Mouse (Mus musculus): ENCODE data around the gene Samt1. TPM values are rescaled to one million over a fixed set of nuclear protein-coding genes. Genes with fewer than 3 reads are reported as not detected.
"Not testable (repeated sequence)": the region's sequence is repeated elsewhere in the genome, so short reads cannot be mapped to it uniquely, and the experiment has no call there.

Samt1 gene
- not detected in 2 replicates for polyA plus RNA-seq (2014; fragmentation: Nextera tagmentation; extraction: Ambion mirVana)

DNA sequence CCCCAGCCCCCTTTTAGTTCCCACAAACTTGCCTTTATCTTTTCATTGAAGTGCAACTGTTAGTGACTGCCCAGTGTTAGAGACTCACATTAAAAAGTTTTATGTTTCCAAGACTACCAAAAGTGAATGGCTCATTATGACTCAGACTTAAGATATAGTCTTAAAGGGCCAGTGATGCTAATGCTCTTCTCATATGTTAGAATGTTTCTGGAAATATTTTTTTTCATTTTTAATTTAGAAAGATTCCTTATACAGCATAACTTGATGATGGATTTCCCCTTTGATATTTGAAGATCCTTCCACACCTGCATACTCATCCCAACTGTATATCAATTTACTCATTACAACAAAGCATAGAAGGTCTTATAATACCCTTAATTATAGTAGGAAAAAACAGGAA lies at the start of gene Samt1:
TSS of gene Samt1 (minus strand) at position 101 of the 400 bp plus-strand sequence.
- not testable (repeated sequence) for H3K36me3 ChIP-seq (ENCODE audit: control insufficient read depth, insufficient read depth, low read length); H3K9me3 ChIP-seq (replicated peaks; ENCODE audit: control insufficient read depth, low read length); H3K4me2 ChIP-seq; H3K9ac ChIP-seq (ENCODE audit: low read depth, low read length); H3K27ac ChIP-seq (ENCODE audit: low read depth, low read length); H3K27me3 ChIP-seq (ENCODE audit: control insufficient read depth, insufficient read depth, low read length); H3K4me3 ChIP-seq (ENCODE audit: low read depth, low read length); H3K4me1 ChIP-seq (ENCODE audit: control insufficient read depth, insufficient read depth, low read length); ATAC-seq (replicated peaks; ENCODE audit: insufficient number of reproducible peaks, low FRiP score, low TSS enrichment)

DNA sequence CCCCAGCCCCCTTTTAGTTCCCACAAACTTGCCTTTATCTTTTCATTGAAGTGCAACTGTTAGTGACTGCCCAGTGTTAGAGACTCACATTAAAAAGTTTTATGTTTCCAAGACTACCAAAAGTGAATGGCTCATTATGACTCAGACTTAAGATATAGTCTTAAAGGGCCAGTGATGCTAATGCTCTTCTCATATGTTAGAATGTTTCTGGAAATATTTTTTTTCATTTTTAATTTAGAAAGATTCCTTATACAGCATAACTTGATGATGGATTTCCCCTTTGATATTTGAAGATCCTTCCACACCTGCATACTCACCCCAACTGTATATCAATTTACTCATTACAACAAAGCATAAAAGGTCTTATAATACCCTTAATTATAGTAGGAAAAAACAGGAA lies 42.5 kb upstream of the Samt1 start, which contains the start of gene Gm10057:
TSS of gene Gm10057 (minus strand) at position 101 of the 400 bp plus-strand sequence.
- not testable (repeated sequence) for H3K27me3 ChIP-seq (ENCODE audit: control insufficient read depth, insufficient read depth, low read length); H3K9me3 ChIP-seq (replicated peaks; ENCODE audit: control insufficient read depth, low read length); H3K9ac ChIP-seq (ENCODE audit: low read depth, low read length); H3K4me2 ChIP-seq; H3K4me1 ChIP-seq (ENCODE audit: control insufficient read depth, insufficient read depth, low read length); H3K36me3 ChIP-seq (ENCODE audit: control insufficient read depth, insufficient read depth, low read length); H3K4me3 ChIP-seq (ENCODE audit: low read depth, low read length); ATAC-seq (replicated peaks; ENCODE audit: insufficient number of reproducible peaks, low FRiP score, low TSS enrichment); H3K27ac ChIP-seq (ENCODE audit: low read depth, low read length)

DNA sequence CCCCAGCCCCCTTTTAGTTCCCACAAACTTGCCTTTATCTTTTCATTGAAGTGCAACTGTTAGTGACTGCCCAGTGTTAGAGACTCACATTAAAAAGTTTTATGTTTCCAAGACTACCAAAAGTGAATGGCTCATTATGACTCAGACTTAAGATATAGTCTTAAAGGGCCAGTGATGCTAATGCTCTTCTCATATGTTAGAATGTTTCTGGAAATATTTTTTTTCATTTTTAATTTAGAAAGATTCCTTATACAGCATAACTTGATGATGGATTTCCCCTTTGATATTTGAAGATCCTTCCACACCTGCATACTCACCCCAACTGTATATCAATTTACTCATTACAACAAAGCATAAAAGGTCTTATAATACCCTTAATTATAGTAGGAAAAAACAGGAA lies 21.3 kb upstream of the Samt1 start, which contains the start of gene 4921511M17Rik:
TSS of gene 4921511M17Rik (minus strand) at position 101 of the 400 bp plus-strand sequence.
- not testable (repeated sequence) for H3K27me3 ChIP-seq (ENCODE audit: control insufficient read depth, insufficient read depth, low read length); H3K9me3 ChIP-seq (replicated peaks; ENCODE audit: control insufficient read depth, low read length); H3K4me1 ChIP-seq (ENCODE audit: control insufficient read depth, insufficient read depth, low read length); H3K4me2 ChIP-seq; H3K4me3 ChIP-seq (ENCODE audit: low read depth, low read length); ATAC-seq (replicated peaks; ENCODE audit: insufficient number of reproducible peaks, low FRiP score, low TSS enrichment); H3K9ac ChIP-seq (ENCODE audit: low read depth, low read length); H3K27ac ChIP-seq (ENCODE audit: low read depth, low read length); H3K36me3 ChIP-seq (ENCODE audit: control insufficient read depth, insufficient read depth, low read length)

DNA sequence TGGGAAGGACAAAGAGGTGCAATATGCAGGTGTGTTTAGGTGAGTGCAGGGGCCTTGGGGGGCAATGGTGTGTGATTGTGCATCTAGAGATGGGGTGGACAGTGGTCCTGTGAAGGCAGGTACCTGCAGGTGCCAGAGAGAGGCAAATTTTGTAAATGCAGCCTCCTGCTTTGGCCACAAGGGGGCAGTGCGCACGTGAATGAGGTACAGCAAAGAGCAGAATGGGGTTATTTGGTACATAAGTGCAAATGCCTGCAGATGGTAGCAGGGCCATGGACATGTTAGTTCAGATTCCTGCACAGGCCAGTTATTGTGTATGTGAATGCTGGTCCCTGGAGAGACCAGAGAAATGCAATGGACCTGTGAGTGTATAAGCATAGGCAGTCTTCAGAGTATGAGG lies 35.5 kb downstream of the Samt1 start:
- H3K36me3 ChIP-seq (ENCODE audit: control insufficient read depth, insufficient read depth, low read length); H3K27me3 ChIP-seq (ENCODE audit: control insufficient read depth, insufficient read depth, low read length); ATAC-seq (replicated peaks; ENCODE audit: insufficient number of reproducible peaks, low FRiP score, low TSS enrichment); H3K27ac ChIP-seq (ENCODE audit: low read depth, low read length); H3K4me3 ChIP-seq (ENCODE audit: low read depth, low read length); H3K4me2 ChIP-seq; H3K9me3 ChIP-seq (replicated peaks; ENCODE audit: control insufficient read depth, low read length); H3K4me1 ChIP-seq (ENCODE audit: control insufficient read depth, insufficient read depth, low read length); H3K9ac ChIP-seq (ENCODE audit: low read depth, low read length): not testable (repeated sequence)
- WGBS (ENCODE audit: insufficient replicate concordance), result no CpG with 5 or more reads among the region's 2 CpGs

DNA sequence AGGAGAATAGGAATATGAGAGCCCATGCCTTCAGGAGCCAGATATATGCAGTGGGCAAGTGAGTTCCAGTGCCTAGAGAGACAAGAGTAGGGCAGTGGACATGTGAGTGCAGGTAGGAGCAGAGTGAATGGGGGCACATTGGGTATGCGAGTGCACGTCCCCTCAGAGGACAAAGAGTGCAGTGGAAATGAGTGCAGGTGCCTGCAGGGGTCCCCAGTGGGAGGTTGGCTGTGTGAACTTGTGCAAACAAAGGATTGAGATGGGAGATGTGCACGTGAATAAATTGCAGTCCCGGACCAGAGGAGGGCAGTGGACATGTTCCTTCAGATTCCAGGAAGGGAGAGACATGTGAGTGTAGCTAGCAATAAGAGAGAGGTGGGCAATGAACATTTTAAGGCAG lies 36.0 kb downstream of the Samt1 start:
- not testable (repeated sequence) for H3K4me1 ChIP-seq (ENCODE audit: control insufficient read depth, insufficient read depth, low read length); ATAC-seq (replicated peaks; ENCODE audit: insufficient number of reproducible peaks, low FRiP score, low TSS enrichment); H3K36me3 ChIP-seq (ENCODE audit: control insufficient read depth, insufficient read depth, low read length); H3K27ac ChIP-seq (ENCODE audit: low read depth, low read length); H3K4me3 ChIP-seq (ENCODE audit: low read depth, low read length); H3K9me3 ChIP-seq (replicated peaks; ENCODE audit: control insufficient read depth, low read length); H3K27me3 ChIP-seq (ENCODE audit: control insufficient read depth, insufficient read depth, low read length); H3K9ac ChIP-seq (ENCODE audit: low read depth, low read length); H3K4me2 ChIP-seq
- 26% methylated on average over 4 of the region's 4 CpGs for WGBS (ENCODE audit: insufficient replicate concordance)

DNA sequence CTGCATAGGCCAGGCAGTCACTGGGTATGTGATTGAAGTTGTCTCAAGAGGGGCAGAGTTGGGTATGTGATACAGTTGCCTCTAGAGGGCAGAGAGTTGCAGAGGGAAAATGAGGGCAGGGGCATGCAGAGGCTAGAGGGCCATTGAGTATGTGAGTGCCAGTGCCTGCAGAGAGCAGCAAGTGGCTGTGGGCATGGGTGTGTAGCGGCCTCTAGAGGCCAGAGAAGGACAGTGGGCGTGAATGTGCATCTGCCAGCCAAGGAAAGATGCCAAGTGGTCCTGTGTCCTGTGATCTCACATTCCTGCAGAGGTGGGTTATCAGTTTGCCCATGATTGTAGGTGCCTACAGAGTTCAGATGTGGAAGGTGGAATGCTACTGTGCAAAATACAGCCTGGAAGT lies 38.0 kb downstream of the Samt1 start:
- H3K27ac ChIP-seq (ENCODE audit: low read depth, low read length), result no peak overlapping the region
- no peak overlapping the region for H3K4me2 ChIP-seq
- no peak overlapping the region for H3K9ac ChIP-seq (ENCODE audit: low read depth, low read length)
- H3K27me3 ChIP-seq (ENCODE audit: control insufficient read depth, insufficient read depth, low read length), result no peaks in the 10 kb centered on the region
- no peak for ATAC-seq (replicated peaks; ENCODE audit: insufficient number of reproducible peaks, low FRiP score, low TSS enrichment)
- H3K9me3 ChIP-seq (replicated peaks; ENCODE audit: control insufficient read depth, low read length), result no peaks in the 10 kb centered on the region
- H3K4me3 ChIP-seq (ENCODE audit: low read depth, low read length), result no peak overlapping the region
- H3K4me1 ChIP-seq (ENCODE audit: control insufficient read depth, insufficient read depth, low read length), result no peaks in the 10 kb centered on the region
- 7% methylated on average over 2 of the region's 2 CpGs for WGBS (ENCODE audit: insufficient replicate concordance)
- H3K36me3 ChIP-seq (ENCODE audit: control insufficient read depth, insufficient read depth, low read length), result no peaks in the 10 kb centered on the region

DNA sequence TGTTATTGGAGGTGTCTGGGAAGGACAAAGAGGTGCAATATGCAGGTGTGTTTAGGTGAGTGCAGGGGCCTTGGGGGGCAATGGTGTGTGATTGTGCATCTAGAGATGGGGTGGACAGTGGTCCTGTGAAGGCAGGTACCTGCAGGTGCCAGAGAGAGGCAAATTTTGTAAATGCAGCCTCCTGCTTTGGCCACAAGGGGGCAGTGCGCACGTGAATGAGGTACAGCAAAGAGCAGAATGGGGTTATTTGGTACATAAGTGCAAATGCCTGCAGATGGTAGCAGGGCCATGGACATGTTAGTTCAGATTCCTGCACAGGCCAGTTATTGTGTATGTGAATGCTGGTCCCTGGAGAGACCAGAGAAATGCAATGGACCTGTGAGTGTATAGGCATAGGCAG lies 59.6 kb downstream of the Samt1 start:
- H3K9me3 ChIP-seq (replicated peaks; ENCODE audit: control insufficient read depth, low read length); H3K27me3 ChIP-seq (ENCODE audit: control insufficient read depth, insufficient read depth, low read length): not testable (repeated sequence)

More for the DNA sequence above, 59.6 kb downstream of the Samt1 start:
- H3K9ac ChIP-seq (ENCODE audit: low read depth, low read length); H3K27ac ChIP-seq (ENCODE audit: low read depth, low read length); ATAC-seq (replicated peaks; ENCODE audit: insufficient number of reproducible peaks, low FRiP score, low TSS enrichment); H3K4me1 ChIP-seq (ENCODE audit: control insufficient read depth, insufficient read depth, low read length); H3K4me3 ChIP-seq (ENCODE audit: low read depth, low read length); H3K36me3 ChIP-seq (ENCODE audit: control insufficient read depth, insufficient read depth, low read length); H3K4me2 ChIP-seq: not testable (repeated sequence)
- no CpG with 5 or more reads among the region's 2 CpGs for WGBS (ENCODE audit: insufficient replicate concordance)

Other genes with a start within 250 kb of the Samt1 start
- 8.9 and 10.3 TPM in 2 replicates for gene Spin2c, start 180.4 kb downstream of the Samt1 start, polyA plus RNA-seq (2014; fragmentation: Nextera tagmentation; extraction: Ambion mirVana)
- gene 4921511M17Rik, start 21.2 kb upstream of the Samt1 start, polyA plus RNA-seq (2014; fragmentation: Nextera tagmentation; extraction: Ambion mirVana), result not detected in 2 replicates
- not detected in 2 replicates for gene Gm10057, start 42.4 kb upstream of the Samt1 start, polyA plus RNA-seq (2014; fragmentation: Nextera tagmentation; extraction: Ambion mirVana)
- gene Gm15140, start 108.0 kb upstream of the Samt1 start, polyA plus RNA-seq (2014; fragmentation: Nextera tagmentation; extraction: Ambion mirVana), result not detected in 2 replicates

All from heart, embryonic 11.5 days (tissue).